Mouse (Mus musculus) neutrophil, adult 5-6 weeks (primary cell): ENCODE measurements around the gene Il16. TPM values are rescaled to one million over a fixed set of nuclear protein-coding genes. Genes with fewer than 3 reads are reported as not detected.
A peak's percentile ranks its signal among the peaks of the same experiment; 100 is the strongest.

Experiments used
- ATAC-seq: fragments of 151-379, 151-347 bp; 2 replicates; pipeline ENCODE4 v1.8.0; 2017; ENCODE audit warnings: mild to moderate bottlenecking, moderate TSS enrichment; ENCODE audit not compliant: insufficient number of reproducible peaks, poor library complexity, low FRiP score, severe bottlenecking; ENCODE audit errors: extremely low read depth
- total RNA-seq: library from RNA; stranded (forward); fragments of 200-1000 nt; gene quantifications from 2 replicates; pipeline ENCODE4 v1.2.3, GENCODE M21; 2017

Il16 gene
- total RNA-seq, 1 experiment from 2014 or later = 474 TPM

DNA sequence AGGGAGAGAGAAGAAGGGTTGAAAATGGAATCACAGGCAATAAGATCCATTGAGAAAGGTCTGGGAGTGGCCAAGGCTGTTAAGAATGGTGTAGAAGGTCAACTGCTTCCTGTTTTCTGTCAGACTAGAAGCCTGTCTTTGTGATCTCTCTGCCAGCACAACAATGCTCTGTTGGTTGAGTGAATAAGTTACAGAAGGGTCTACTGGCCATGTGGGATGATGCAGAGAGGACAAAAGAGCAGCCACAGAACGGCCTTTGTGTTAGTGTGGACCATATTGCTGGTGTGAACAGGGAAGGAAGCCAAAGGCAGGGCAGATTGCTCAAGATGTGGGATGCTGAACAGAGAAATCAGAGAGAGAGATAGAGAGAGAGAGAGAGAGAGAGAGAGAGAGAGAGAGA, 86.8 kb downstream of the Il16 start:
- ATAC-seq = peak; percentile 15; the same call in 1 of the 2 replicates

DNA sequence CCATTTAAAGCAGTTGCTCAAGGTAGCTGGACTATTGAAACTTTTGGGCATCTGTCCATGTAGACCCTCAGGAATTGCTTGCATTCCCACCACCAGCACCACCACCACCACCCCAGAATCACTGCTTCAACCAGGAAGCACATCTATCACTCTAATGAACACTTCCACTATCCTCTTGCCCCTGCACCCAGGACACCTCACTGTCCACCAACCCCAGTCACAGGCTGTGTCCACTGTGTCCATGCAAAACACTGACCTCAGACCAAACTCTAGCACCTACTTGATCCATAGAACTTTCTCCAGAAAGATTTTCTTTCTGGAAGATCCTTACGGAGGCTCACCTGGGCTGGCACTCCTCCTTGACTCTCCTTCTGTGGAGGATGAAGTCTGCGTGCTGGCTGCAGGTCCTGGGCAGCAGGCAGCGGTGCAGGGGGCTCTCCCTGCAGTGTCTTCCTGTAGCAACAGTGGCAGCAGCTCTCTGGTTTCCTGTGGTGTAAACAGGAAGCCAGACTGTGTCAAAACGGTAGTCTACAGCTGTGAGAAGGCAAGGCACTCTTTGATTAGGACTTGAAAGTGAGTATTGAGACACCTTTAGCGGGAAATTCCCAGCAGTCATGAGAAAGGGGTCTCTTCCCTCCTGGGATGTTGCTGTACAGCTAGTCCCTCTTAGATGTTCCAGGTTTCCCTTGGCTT, 90.4 kb downstream of the Il16 start:
- ATAC-seq = peak; percentile 57

DNA sequence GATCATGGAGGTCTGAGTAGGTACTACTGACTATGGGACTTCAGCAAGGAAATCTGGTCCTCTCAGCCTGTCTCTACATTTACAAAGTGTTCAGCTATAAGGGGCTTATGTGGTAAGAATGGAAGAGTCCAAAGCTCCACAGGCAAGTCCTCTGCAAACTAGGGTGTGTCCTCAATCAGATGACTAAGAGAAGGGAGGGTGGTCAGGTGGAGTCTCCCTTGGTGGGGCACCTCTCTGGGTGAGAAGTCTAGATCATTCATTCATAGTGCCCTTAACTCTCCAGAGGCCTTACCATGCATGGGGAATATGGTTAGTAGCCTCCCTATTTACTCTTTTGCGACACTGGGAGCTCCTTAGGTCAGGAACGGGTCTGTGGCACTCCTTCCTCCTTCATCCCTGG, 91.3 kb downstream of the Il16 start:
- ATAC-seq = no peak

DNA sequence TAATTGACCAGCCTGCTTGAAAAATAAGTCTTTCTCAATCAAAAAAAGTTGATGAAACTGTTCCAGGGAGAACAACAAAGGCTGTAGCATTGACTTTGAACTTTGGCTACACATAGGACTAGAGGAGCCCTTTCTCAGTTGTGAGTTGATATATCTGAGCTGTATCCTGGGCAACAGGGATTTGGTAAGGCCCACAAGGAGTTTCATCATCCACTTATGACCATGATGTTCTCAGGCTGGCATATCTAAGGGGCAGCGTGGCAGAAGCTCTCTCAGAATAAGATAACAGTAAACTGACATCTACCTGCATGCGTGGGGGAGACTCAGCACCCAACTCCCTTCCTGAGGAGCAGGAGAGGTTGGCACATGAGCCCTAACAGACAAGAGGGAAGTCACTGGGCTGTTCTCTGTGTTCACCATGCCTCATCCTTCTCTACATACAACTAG, 91.9 kb downstream of the Il16 start:
- no peak for ATAC-seq

DNA sequence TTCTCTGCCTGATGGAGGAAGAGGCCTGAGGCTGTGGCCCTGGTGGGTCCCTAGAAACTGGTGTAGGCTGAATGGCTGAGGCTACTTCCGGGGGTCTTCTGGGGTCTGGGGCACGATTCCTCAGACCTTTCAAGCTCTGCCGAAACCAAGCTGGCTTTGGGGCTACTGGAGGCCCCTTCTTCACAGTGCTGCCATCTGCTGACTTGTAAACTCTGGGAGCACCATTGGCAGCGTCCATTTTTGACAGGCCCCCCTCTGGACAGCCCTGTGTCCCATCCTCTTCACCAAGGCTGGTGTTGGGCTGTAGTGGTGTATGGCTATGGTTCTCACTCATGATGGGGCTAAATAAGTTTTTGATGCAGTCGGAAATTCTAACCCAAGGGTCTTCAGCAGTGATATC, 93.0 kb downstream of the Il16 start:
- no peak for ATAC-seq

DNA sequence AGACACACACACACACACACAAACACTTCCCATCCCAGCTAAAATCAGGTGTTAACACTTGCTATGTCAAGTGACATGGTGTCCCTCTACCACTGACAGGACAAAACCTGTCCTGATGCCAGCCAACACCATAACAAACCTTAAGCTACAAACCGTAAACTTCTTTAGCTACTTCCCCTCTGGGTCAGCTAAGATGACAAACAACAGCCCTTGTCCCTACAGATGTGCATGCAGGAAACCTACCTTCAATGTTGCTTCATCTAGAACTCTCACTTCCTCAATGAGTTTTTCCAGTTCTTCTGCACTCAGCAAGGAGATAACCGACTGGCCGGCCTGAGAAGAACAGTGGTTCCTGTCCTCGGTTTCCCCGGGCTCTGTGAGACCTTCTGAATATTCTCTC, 94.9 kb downstream of the Il16 start:
- ATAC-seq = peak; percentile 54

DNA sequence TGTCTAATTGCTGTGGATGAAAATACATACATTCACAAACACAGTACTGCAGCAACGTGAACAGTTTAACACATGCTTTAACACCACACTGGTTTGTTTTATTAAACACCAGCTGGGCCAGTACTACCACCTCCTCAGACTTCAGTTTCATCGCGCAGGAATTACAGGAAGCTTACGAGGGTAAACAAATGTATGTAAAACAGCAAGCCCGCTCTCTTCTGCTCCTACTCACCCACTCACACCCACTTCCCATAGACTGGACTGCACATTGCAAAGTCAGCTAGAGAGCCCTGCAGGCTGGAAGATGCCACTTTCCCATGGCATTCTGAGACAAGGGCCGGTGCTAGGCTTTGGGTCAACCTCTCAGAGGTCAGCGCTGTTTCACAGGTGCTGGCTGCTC, 96.7 kb downstream of the Il16 start:
- no peak for ATAC-seq

DNA sequence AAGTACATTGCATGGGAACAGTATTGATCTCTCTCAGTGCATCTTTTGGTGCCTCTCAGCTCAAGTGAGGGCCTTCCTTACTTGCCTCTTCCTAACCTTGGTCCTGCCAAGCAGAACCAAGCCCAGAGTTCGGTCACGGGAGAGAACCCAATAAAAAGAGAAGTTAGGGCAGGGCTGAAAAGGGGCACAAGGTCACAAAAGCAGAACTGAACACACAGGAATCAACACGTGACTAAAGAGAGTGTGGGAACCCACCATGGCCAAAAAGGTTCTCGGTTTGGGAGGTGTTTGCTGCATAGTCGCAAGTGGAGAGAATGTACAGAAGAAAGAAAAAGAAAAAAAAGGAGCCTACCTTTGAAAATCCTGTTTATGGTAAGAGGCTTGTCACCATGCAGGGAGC, 100.0 kb downstream of the Il16 start:
- peak; percentile 88 for ATAC-seq

DNA sequence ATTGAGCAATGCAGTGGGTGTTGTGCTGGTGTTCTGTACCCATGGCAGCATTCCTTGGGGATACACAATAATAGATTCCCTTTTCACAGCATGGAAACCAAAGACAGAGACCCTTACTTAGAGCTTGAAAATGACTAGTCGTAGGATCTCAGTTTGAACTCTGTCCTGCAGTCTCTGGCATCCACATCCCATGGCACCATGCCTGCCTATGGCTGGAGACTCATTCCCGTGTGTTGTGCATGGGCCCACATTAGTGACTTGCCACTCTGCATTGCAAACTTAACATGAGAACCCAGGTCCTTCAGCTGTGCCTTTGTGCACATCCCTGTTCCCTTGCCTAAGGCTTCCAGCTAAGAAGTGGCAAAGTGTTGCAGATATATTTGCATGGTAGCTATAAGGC, 100.8 kb downstream of the Il16 start:
- no peak for ATAC-seq

DNA sequence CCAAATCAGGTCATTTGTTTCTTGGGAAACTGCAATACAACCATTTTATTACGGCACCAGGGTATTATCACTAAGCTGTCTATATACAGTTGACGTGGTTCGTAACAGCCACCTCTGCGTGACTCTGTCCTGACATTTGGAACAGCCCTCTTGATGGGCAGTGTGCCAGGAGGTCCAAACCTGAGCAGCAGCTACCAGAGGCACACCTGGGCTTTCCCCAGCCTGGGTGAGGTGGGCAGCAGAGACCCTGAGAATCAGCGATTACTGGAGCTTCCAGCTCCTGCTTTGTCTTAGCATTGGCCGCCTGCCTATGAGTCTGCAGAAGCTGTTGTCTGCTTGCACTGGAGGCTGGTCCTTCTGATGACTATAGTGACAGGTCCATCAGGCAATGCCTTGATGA, 101.9 kb downstream of the Il16 start:
- ATAC-seq = no peak

DNA sequence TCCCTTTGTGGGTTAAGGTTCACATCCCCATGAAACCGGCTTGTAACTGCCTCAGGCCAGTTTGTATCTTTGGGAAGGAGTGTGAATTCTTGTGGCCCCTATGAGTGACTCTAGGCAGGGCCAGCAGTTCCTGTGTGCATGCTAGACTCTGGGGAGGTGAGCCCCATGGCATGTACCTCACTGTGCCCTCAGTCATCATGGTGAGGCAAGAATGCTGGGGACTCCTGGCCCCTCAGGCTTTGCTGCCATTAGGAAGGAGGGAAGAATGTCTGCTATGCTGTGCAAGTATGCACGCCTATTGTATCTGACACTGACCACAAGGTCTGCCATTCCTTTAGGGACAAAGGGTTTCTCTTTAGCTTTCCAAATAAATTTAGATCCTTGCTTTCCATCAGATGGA, 104.4 kb downstream of the Il16 start:
- no peak for ATAC-seq

DNA sequence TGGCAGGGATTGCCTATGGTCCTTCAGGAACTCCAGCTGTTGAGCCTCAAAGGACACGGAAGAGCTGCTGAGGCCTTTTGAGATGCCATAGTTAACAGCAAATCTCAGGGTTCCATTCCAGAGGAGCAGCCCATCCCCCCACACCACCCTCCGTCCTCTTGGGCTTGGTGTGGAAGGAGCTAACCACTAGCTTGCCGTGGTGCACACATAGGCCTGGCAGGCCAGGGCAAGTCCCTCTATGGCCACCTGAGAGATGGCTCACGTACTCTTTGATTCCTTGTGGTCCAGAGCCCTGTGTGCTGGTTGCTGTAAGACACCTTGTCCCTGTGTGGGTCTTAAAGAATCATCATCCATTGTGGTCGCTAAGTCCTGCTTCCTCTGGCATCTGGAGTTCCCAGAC, 104.9 kb downstream of the Il16 start:
- ATAC-seq = no peak

DNA sequence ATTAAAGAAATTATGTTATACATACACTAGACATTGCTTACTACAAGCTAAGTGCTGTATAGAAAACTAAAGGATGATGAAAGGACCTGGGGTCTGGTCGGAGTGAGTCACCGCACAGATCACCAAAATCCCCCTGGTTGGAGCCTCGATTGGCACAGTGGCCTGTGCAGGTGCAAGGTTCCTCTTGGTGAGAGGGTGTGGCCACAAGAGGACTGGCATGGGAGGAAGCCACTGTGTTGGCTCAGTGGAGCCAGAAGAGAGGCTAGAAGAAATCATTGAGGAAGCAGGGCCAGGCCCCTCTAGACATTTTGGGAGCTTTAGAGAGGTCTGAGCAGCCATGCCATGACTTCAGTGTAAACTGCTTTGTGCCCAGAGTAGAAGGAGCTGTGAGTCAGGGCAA, 106.4 kb downstream of the Il16 start:
- ATAC-seq = peak; percentile 84

DNA sequence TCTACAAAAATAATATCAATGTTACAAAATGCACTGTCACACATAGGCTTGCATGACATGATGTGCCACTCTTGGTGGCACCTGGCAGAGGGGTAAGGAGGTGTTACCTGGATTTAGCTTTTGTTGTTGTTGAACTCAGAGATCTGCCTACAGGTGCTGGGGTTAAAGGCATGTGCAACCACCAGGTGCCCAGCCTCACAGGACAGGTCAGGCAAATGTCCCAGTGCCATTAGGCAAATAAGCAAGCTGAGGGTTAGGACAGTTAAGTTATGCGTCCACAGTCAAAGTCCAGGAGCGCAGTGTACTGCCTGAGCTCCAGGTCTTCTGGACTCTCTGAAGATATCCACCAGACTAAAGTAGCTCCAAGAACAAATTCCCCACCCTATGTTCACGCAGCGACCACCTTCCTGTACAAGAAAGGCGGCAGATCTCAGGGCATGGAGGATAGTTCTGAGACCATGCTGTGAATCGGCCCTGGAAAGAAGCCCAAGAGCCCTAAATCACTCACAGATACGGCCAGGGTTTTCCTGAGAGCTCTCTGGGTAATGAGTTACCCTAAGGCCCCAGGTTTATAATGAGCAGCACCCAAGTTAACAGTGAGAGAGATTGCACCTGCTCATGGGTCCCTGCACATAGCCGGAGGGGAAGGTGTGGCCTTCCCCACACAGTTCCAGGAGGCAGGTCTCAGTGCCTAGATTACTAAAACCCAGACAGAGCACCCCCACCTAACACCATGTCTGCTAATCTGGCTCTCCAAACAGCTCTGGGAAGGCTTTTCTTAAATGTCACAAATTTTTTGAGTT, 107.5 kb downstream of the Il16 start:
- no peak for ATAC-seq

DNA sequence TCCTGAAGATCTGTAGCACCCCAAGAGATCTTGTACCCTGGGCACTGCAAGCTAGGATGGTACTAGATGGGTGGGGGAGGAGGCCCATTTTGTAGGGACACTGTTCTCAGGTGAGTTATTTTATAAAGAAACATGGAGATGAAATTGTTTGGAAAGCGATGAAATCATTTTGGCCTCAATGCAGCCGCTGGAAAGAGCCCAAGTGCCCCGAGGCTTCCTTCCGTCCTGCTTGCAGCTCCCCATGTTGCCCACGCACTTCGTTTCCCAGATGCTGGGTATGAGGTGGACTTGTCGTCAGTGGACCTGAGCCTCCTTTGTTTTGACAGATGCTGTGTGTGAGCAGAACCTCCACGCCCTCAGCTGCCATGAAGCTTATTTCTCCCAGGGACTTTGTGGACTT, 109.1 kb downstream of the Il16 start:
- ATAC-seq = no peak

DNA sequence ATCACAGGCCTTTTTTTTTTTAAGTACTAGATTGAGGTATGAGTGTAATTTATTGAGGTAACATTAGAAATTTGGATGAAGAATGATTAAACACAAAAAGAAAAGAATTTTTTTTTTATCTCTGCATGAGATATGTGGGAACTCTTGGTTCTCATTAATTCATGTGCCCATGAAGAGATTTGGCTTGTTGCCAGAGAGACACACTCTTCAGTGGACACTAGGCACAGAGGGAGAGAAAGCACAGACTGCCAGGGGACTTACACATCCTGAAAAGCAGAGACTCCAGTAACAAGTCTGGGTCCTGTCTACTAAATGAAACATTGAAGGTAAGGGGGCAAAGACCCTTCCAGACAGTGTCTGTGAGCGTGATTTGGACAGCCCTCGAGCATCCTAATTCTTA, 109.8 kb downstream of the Il16 start:
- ATAC-seq = no peak

DNA sequence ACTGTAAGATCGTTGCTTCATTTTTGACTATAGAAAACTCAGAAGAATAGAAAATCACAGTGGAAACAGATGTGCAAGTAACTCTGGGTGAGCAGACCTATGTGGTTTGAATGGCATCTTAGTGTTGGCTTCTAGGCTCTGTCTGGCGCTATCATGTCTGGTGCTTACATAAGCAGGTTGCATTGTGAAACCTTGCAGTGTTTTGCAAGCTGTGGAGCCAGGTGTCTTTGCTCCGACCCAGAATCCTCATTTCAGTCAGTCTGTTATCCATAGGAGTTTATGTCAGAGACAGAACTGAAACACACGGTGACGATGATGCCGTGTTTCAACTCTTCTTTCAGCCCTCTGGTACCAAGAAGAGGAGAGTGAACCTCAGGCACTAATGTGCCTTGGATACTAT, 111.7 kb downstream of the Il16 start:
- ATAC-seq = no peak

DNA sequence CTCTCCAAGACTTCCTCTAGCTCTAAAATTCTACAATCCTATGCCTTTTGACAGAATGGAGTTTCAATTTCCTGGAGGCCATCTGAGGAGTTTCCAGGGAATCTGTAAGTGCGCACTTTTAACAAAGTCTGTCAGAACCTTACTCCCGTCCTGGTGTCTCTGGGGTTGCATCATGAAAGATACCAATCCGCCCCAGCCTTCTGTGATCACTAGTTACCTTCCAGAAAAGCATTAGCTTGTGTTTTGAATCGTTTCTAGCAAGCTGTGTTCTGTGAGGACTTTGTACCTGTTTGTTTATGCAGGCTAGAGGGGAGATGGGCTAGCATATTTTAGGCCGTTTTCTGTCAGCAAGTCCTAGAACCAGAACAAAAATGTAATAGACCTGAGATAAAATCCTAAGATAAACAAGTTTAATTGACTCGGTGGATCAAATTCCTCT, 112.8 kb downstream of the Il16 start:
- no peak for ATAC-seq

DNA sequence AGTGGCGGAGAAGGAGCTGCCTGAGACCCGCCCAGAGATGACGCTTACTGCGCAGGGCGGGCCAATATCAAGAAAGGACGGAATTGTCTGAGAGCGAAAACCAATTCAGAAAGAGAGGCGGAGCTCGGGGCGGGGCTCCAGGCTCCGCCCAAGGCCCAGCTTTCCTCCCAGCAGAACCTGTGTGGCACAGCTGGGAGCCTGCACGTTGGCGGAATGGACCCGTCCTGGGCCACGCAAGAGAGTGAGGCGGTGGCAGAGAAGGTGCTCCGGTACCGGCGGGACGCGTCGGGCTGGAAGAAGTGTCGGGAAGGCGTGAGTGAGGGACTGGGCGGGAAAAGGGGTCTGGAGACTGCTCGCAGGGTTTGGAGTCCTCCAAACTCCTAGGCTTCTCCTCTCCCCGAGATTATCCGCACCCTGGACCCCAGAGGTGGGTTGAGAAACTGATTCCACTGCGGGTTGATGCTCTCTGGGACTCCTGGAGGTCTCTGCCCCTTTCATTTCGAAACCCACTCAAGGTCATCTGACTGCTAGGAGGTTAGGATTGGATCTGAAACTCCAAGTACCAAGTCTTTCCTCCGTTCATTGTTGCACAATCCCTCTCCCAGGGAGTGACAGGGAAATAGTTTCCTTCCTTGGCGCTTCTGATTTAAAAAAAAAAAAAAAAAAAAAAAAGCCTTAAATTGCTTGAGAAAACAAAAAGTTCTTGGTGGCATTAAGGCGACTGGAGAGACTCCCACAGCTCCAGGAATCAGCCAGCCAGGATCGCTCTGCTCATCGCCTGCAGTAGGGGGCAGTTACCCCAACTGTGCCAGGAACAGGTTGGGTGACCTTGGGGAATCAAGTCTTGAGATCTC, 113.5 kb downstream of the Il16 start, which contains the start of gene Stard5:
Gene Stard5, plus strand, starts transcription at position 132 of the 854 bp plus-strand sequence.
- peak; percentile 99 for ATAC-seq
